Mouse (Mus musculus) forebrain, embryonic 11.5 days (tissue): ENCODE data around the gene Dcaf11. TPM values are rescaled to one million over a fixed set of nuclear protein-coding genes. Genes with fewer than 3 reads are reported as not detected.

ENCODE experiments used
- polyA plus RNA-seq: library from polyadenylated mRNA; unstranded; fragments of >200 nt; fragmentation: Nextera tagmentation; extraction: Ambion mirVana; gene quantifications from 2 replicates; pipeline ENCODE4 v1.2.1, GENCODE M21; 2014

The Dcaf11 gene
- polyA plus RNA-seq, 1 experiment from 2014 or later, result 74.6 TPM

Other genes starting within 250 kb of the Dcaf11 start
- gene Dhrs4, start 81.2 kb upstream of the Dcaf11 start, polyA plus RNA-seq, result 30.2 and 36.5 TPM in 2 replicates
- gene Carmil3, start 69.4 kb upstream of the Dcaf11 start, polyA plus RNA-seq, result 13.3 and 14.6 TPM in 2 replicates
- gene Cpne6, start 49.6 kb upstream of the Dcaf11 start, polyA plus RNA-seq, result 0.21 and 0.28 TPM in 2 replicates
- not detected in 2 replicates for gene Nrl, start 35.0 kb upstream of the Dcaf11 start, polyA plus RNA-seq
- 16.2 and 17.8 TPM in 2 replicates for gene Pck2, start 19.7 kb upstream of the Dcaf11 start, polyA plus RNA-seq
- gene A730061H03Rik, start 400 bp downstream of the Dcaf11 start, polyA plus RNA-seq, result 0.71 TPM in 1 of 2 replicates, not detected in the other
- not detected in 2 replicates for gene Fitm1, start 15.6 kb downstream of the Dcaf11 start, polyA plus RNA-seq
- gene Psme1, start 18.1 kb downstream of the Dcaf11 start, polyA plus RNA-seq, result 100 and 105 TPM in 2 replicates
- 3.4 and 4.7 TPM in 2 replicates for gene Emc9, start 25.3 kb downstream of the Dcaf11 start, polyA plus RNA-seq
- 178 and 187 TPM in 2 replicates for gene Psme2, start 31.1 kb downstream of the Dcaf11 start, polyA plus RNA-seq
- gene Rnf31, start 31.7 kb downstream of the Dcaf11 start, polyA plus RNA-seq, result 13.7 and 18.1 TPM in 2 replicates
- 6.5 and 8.6 TPM in 2 replicates for gene Irf9, start 43.6 kb downstream of the Dcaf11 start, polyA plus RNA-seq
- 4.8 and 5.5 TPM in 2 replicates for gene Rec8, start 58.0 kb downstream of the Dcaf11 start, polyA plus RNA-seq
- gene Ipo4, start 76.0 kb downstream of the Dcaf11 start, polyA plus RNA-seq, result 77.2 and 104 TPM in 2 replicates
- 3.4 and 4.0 TPM in 2 replicates for gene Gm49378, start 77.9 kb downstream of the Dcaf11 start, polyA plus RNA-seq
- gene Tm9sf1, start 83.8 kb downstream of the Dcaf11 start, polyA plus RNA-seq, result 77.1 and 78.4 TPM in 2 replicates
- 0.76 and 0.99 TPM in 2 replicates for gene Tssk4, start 90.2 kb downstream of the Dcaf11 start, polyA plus RNA-seq
- gene Mdp1, start 100.5 kb downstream of the Dcaf11 start, polyA plus RNA-seq, result 61.9 and 62.3 TPM in 2 replicates
- 59.7 and 62.5 TPM in 2 replicates for gene Gmpr2, start 111.9 kb downstream of the Dcaf11 start, polyA plus RNA-seq
- gene Nedd8, start 112.1 kb downstream of the Dcaf11 start, polyA plus RNA-seq, result 583 and 616 TPM in 2 replicates
- gene Tinf2, start 121.8 kb downstream of the Dcaf11 start, polyA plus RNA-seq, result 73.8 and 74.8 TPM in 2 replicates
- 0.21 and 1.4 TPM in 2 replicates for gene Tgm1, start 153.9 kb downstream of the Dcaf11 start, polyA plus RNA-seq
- gene Rabggta, start 162.3 kb downstream of the Dcaf11 start, polyA plus RNA-seq, result 23.4 and 27.1 TPM in 2 replicates
- 63.6 and 76.7 TPM in 2 replicates for gene Dhrs1, start 185.7 kb downstream of the Dcaf11 start, polyA plus RNA-seq
- 54.2 and 57.4 TPM in 2 replicates for gene Nop9, start 185.7 kb downstream of the Dcaf11 start, polyA plus RNA-seq
- gene Cideb, start 198.5 kb downstream of the Dcaf11 start, polyA plus RNA-seq, result not detected in 2 replicates
- gene Ltb4r2, start 201.4 kb downstream of the Dcaf11 start, polyA plus RNA-seq, result 0.32 and 0.43 TPM in 2 replicates
- 0.45 TPM in 1 of 2 replicates, not detected in the other for gene Ltb4r1, start 206.0 kb downstream of the Dcaf11 start, polyA plus RNA-seq
- 6.1 and 7.2 TPM in 2 replicates for gene Adcy4, start 224.1 kb downstream of the Dcaf11 start, polyA plus RNA-seq
- 6.6 and 9.7 TPM in 2 replicates for gene Ripk3, start 228.9 kb downstream of the Dcaf11 start, polyA plus RNA-seq